Comparison of ENCODE assay signal across 12 mouse cellular contexts in the genomic region with DNA sequence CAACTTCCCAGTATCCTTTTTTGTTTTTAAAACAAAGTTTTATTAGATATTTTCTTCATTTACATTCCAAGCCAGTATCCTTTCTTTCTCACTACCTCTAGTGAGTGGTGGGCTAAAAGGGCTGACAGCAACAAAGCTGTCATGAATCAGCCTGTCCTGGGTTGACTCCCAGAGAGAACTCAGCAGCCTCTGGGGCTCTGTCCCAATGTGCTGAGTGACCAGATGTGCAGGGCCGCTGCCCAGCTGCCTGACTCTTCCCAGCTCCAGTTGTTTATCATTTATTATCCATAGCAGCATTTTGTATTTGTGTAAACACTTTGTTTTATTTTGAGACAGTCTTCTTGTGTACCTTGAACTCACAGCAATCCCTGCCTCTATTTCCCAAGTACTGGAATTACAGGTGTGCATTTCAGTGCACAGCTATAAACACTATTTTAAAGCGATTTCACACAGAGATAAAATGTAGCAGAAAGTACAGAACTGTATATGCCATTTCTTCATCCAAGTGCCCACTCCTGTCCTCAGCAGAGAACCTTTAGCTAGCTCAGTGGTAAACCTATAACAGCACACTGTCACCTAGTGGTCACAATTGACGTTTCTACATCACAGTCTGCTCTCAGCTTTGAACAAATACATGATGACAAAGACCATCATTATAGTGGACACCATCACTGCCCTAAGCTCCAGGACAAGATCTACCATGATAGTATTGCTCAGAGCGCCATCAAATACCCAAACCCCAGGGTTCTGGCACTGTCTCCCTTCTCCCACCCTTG. TPM values are rescaled to one million over a fixed set of nuclear protein-coding genes. Genes with fewer than 3 reads are reported as not detected.
DNase-seq lines count a peak whose midpoint lies in the region; ATAC-seq and TF ChIP-seq lines count a peak whose summit lies in the region.
"Had no signal": no experiment of that assay in that cellular context is flagged by ENCODE, and none has a peak within 500 bp of the region (broad histone marks: within the 10 kb centered on the region; RNA-seq: fewer than 3 reads in every experiment).

No protein-coding gene starts in this region.

- H3K36me3 ChIP-seq in intestine, postnatal 0 days (ENCODE audit: control insufficient read depth, insufficient read depth), result no peaks in the 10 kb centered on the region
- no peaks in the 10 kb centered on the region for H3K36me3 ChIP-seq in intestine, embryonic 15.5 days
- H3K36me3 ChIP-seq in spleen, adult 2 months (ENCODE audit: control insufficient read depth, insufficient read depth, low read length), result no peaks in the 10 kb centered on the region
- H3K36me3 ChIP-seq: embryonic facial prominence, embryonic 15.5 days had no signal

- no peak overlapping the region for H3K27ac ChIP-seq in intestine, postnatal 0 days (ENCODE audit: low read depth, low read length)
- no peak overlapping the region for H3K27ac ChIP-seq in intestine, embryonic 15.5 days
- no peak overlapping the region for H3K27ac ChIP-seq in spleen, adult 2 months (ENCODE audit: insufficient read depth, low read length)
- H3K27ac ChIP-seq: embryonic facial prominence, embryonic 15.5 days had no signal

- no peak overlapping the region for H3K4me2 ChIP-seq in intestine, postnatal 0 days (replicated peaks; ENCODE audit: low read depth)
- no peak overlapping the region for H3K4me2 ChIP-seq in intestine, embryonic 15.5 days (replicated peaks)
- H3K4me2 ChIP-seq: embryonic facial prominence, embryonic 15.5 days had no signal

- H3K4me3 ChIP-seq in intestine, postnatal 0 days (ENCODE audit: low read depth, low read length), result no peak overlapping the region
- no peak overlapping the region for H3K4me3 ChIP-seq in intestine, embryonic 15.5 days (replicated peaks)
- no peak overlapping the region for H3K4me3 ChIP-seq in spleen, adult 2 months (ENCODE audit: extremely low read depth, insufficient read depth, insufficient read length)
- H3K4me3 ChIP-seq: embryonic facial prominence, embryonic 15.5 days; megakaryocyte, embryonic 14.5 days had no signal

- no peak for TF ChIP-seq POLR2A in spleen, adult 2 months (IDR thresholded peaks at IDR 0.05; ENCODE audit: low read depth, low read length)

- H3K9ac ChIP-seq in intestine, postnatal 0 days (ENCODE audit: low read depth, low read length), result no peak overlapping the region
- H3K9ac ChIP-seq in intestine, embryonic 15.5 days, result no peak overlapping the region
- H3K9ac ChIP-seq: embryonic facial prominence, embryonic 15.5 days had no signal

- no peaks in the 10 kb centered on the region for H3K4me1 ChIP-seq in intestine, postnatal 0 days (replicated peaks; ENCODE audit: control insufficient read depth, insufficient read depth, low read length)
- no peaks in the 10 kb centered on the region for H3K4me1 ChIP-seq in intestine, embryonic 15.5 days (replicated peaks)
- H3K4me1 ChIP-seq in spleen, adult 2 months (ENCODE audit: control insufficient read depth, insufficient read depth, insufficient read length), result peaks cover 19% of the 10 kb centered on the region; the same call in 1 of the 2 replicates

- ATAC-seq in intestine, postnatal 0 days, result no peak
- ATAC-seq in intestine, embryonic 15.5 days, result no peak

- peak; percentile 81 for TF ChIP-seq CTCF in intestine, postnatal 0 days (IDR thresholded peaks at IDR 0.05; ENCODE audit: low read depth)
- TF ChIP-seq CTCF in spleen, adult 2 months (IDR thresholded peaks at IDR 0.05; ENCODE audit: extremely low read depth, insufficient read depth, insufficient read length, insufficient replicate concordance), result peak; percentile 10; the same call in 1 of the 2 replicates

- WGBS in intestine, postnatal 0 days, result 59% methylated on average over 4 of the region's 4 CpGs
- WGBS in intestine, embryonic 15.5 days, result 49% methylated on average over 4 of the region's 4 CpGs
- WGBS in spleen, adult 2 months, result 57% methylated on average over 4 of the region's 4 CpGs

- H3K9me3 ChIP-seq in intestine, postnatal 0 days (ENCODE audit: control insufficient read depth), result no peaks in the 10 kb centered on the region
- no peaks in the 10 kb centered on the region for H3K9me3 ChIP-seq in intestine, embryonic 15.5 days
- H3K9me3 ChIP-seq: embryonic facial prominence, embryonic 15.5 days; megakaryocyte, embryonic 14.5 days had no signal

- peak; percentile 29 to 48 for DNase-seq in cerebellum, postnatal 10 days
- DNase-seq in cerebellum, adult 8-10 months, result no peak
- no peak for DNase-seq in spleen, adult 2 months (ENCODE audit: low read depth in 1 of 2, low spot score in 2 of 2)
- no peak for DNase-seq in spleen, postnatal 10 days (ENCODE audit: low spot score in 2 of 2)
- peak; percentile 6 for DNase-seq in yolk sac, embryonic 10.5 days (ENCODE audit: low spot score)
- DNase-seq in testis, postnatal 10 days (ENCODE audit: low spot score), result no peak

- no peaks in the 10 kb centered on the region for H3K27me3 ChIP-seq in intestine, postnatal 0 days (replicated peaks; ENCODE audit: control insufficient read depth, insufficient read depth, low read length)
- H3K27me3 ChIP-seq in intestine, embryonic 15.5 days (replicated peaks), result no peaks in the 10 kb centered on the region
- no peaks in the 10 kb centered on the region for H3K27me3 ChIP-seq in spleen, adult 2 months (ENCODE audit: control insufficient read depth, insufficient read depth, low read length)
- H3K27me3 ChIP-seq: embryonic facial prominence, embryonic 15.5 days had no signal

RNA-seq across cellular contexts. Expression of a gene that starts 3.7 kb away (rescaled TPM):
- 0.18 and 0.81 TPM in 2 replicates for polyA plus RNA-seq in intestine, postnatal 0 days (2015; fragmentation: Nextera tagmentation; extraction: Ambion mirVana)
- polyA plus RNA-seq in intestine, embryonic 15.5 days (2015; fragmentation: Nextera tagmentation; extraction: Ambion mirVana), result 0.15 and 0.23 TPM in 2 replicates
- polyA plus RNA-seq in spleen, adult 2 months (2012; rRNA removed), result 4.2 and 4.4 TPM in 2 replicates

RNA-seq across cellular contexts. Expression of a gene that starts 48.2 kb away (rescaled TPM):
- polyA plus RNA-seq in intestine, postnatal 0 days (2015; fragmentation: Nextera tagmentation; extraction: Ambion mirVana), result 4.4 and 5.8 TPM in 2 replicates
- polyA plus RNA-seq in intestine, embryonic 15.5 days (2015; fragmentation: Nextera tagmentation; extraction: Ambion mirVana), result 0.85 and 1.3 TPM in 2 replicates
- polyA plus RNA-seq in spleen, adult 2 months (2012; rRNA removed), result not detected in 2 replicates
- polyA plus RNA-seq: C2C12; heart, embryonic 14.5 days had no signal

Comparison
In these comparisons a context has a peak if more than half of its experiments do, and no peak if none do; other contexts are left out.
1. DNase-seq: peak in cerebellum, postnatal 10 days (2 of 2) and yolk sac, embryonic 10.5 days (single experiment); none in cerebellum, adult 8-10 months (single experiment), spleen, adult 2 months (0 of 2), spleen, postnatal 10 days (0 of 2) and testis, postnatal 10 days (single experiment).